1 mouse cellular context compared by ENCODE assay signal in the genomic region with DNA sequence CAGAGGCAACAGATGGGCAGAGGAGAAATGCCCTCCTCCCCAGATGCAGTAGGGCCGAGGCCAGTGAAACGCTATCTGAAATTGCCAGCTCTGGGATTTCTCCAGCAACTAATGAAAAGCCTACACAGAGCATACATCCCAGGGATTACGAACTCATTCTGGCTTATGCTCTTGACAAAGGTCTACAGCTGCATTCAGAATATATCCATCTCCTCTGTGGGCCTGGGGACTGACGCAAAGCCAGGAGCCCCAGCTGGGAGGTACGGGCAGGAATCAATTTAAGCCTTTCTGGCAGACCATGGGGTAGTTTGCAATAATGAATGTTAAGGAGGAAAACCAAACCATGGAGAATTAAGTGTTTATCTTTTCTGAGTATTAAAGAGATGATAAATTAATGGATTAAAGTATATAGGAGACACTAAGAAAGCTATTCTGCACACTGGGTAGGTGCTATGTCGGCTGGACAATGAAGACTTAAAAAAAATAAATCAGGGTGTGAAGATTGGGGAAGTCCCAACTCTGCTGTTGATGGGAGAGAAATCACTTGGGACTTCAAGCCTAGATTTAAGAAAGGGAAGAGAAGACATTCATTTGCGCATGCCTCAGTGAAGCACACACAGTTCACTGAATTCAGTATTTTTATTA.
TF ChIP-seq lines count a peak whose summit lies in the region.

No protein-coding gene starts in this region.

TF ChIP-seq in CH12.LX, 34 proteins besides CTCF, POLR2A, EP300 and RAD21 (continued from another document):
- TF ChIP-seq ZNF384 (IDR thresholded peaks at IDR 0.05; ENCODE audit: low read depth, low read length): peak; percentile 64; the same call in 1 of the 2 replicates
- no peak for TF ChIP-seq RCOR1 (conservative IDR thresholded peaks at IDR 0.05; ENCODE audit: low read depth, low read length)
- no peak for TF ChIP-seq USF2 (conservative IDR thresholded peaks at IDR 0.05; ENCODE audit: low read depth, low read length)
- TF ChIP-seq HCFC1 (IDR thresholded peaks at IDR 0.05; ENCODE audit: low read depth, low read length): no peak
- TF ChIP-seq JUND (conservative IDR thresholded peaks at IDR 0.05; ENCODE audit: low read depth, low read length): no peak
- no peak for TF ChIP-seq TBP (conservative IDR thresholded peaks at IDR 0.05; ENCODE audit: low read depth, low read length)
